Mouse (Mus musculus): ENCODE results near the gene Usp32.

Usp32 gene

GRCm38 (mm10) chr11:84979351-84979750 is 160.6 kb downstream of the Usp32 start:
- DNase-seq (ENCODE audit: low read depth, low spot score), result no peak

GRCm38 (mm10) chr11:84978113-84978512 is 161.8 kb downstream of the Usp32 start:
- DNase-seq (ENCODE audit: low read depth, low spot score), result no peak

- no peak for DNase-seq (ENCODE audit: low read depth, low spot score)
Measured at GRCm38 (mm10) chr11:84977385-84977952, 162.5 kb downstream of the Usp32 start.

- DNase-seq (ENCODE audit: low read depth, low spot score), result no peak
Measured at GRCm38 (mm10) chr11:84976706-84977105, 163.3 kb downstream of the Usp32 start.

GRCm38 (mm10) chr11:84974582-84974981 is 165.4 kb downstream of the Usp32 start:
- no peak for DNase-seq (ENCODE audit: low read depth, low spot score)

GRCm38 (mm10) chr11:84973661-84974060 is 166.3 kb downstream of the Usp32 start:
- DNase-seq (ENCODE audit: low read depth, low spot score), result no peak

GRCm38 (mm10) chr11:84972067-84972466 is 167.9 kb downstream of the Usp32 start:
- DNase-seq (ENCODE audit: low read depth, low spot score), result no peak

GRCm38 (mm10) chr11:84968775-84969174 is 171.2 kb downstream of the Usp32 start:
- DNase-seq (ENCODE audit: low read depth, low spot score), result peak; percentile 35

GRCm38 (mm10) chr11:84968309-84968708 is 171.7 kb downstream of the Usp32 start:
- DNase-seq (ENCODE audit: low read depth, low spot score), result no peak

GRCm38 (mm10) chr11:84967113-84967512 is 172.8 kb downstream of the Usp32 start:
- DNase-seq (ENCODE audit: low read depth, low spot score), result no peak

- DNase-seq (ENCODE audit: low read depth, low spot score), result no peak
Measured at GRCm38 (mm10) chr11:84966696-84967095, 173.3 kb downstream of the Usp32 start.

GRCm38 (mm10) chr11:84963556-84963955 is 176.4 kb downstream of the Usp32 start:
- DNase-seq (ENCODE audit: low read depth, low spot score), result no peak

- no peak for DNase-seq (ENCODE audit: low read depth, low spot score)
Measured at GRCm38 (mm10) chr11:84962536-84962935, 177.4 kb downstream of the Usp32 start.

GRCm38 (mm10) chr11:84961571-84961970 is 178.4 kb downstream of the Usp32 start:
- DNase-seq (ENCODE audit: low read depth, low spot score), result no peak

GRCm38 (mm10) chr11:84960780-84961179 is 179.2 kb downstream of the Usp32 start:
- no peak for DNase-seq (ENCODE audit: low read depth, low spot score)

- no peak for DNase-seq (ENCODE audit: low read depth, low spot score)
Measured at GRCm38 (mm10) chr11:84960291-84960690, 179.7 kb downstream of the Usp32 start.

- no peak for DNase-seq (ENCODE audit: low read depth, low spot score)
Measured at GRCm38 (mm10) chr11:84959701-84960181, 180.2 kb downstream of the Usp32 start.

GRCm38 (mm10) chr11:84959181-84959580 is 180.8 kb downstream of the Usp32 start:
- no peak for DNase-seq (ENCODE audit: low read depth, low spot score)

GRCm38 (mm10) chr11:84958271-84958630 is 181.7 kb downstream of the Usp32 start:
- no peak for DNase-seq (ENCODE audit: low read depth, low spot score)

- DNase-seq (ENCODE audit: low read depth, low spot score), result no peak
Measured at GRCm38 (mm10) chr11:84957591-84958270, 182.2 kb downstream of the Usp32 start, which contains the start of gene Car4. TSS of gene Car4 (plus strand) at chr11:84957786.

- no peak for DNase-seq (ENCODE audit: low read depth, low spot score)
Measured at GRCm38 (mm10) chr11:84957171-84957570, 182.8 kb downstream of the Usp32 start.

- no peak for DNase-seq (ENCODE audit: low read depth, low spot score)
Measured at GRCm38 (mm10) chr11:84956400-84956799, 183.6 kb downstream of the Usp32 start.

- no peak for DNase-seq (ENCODE audit: low read depth, low spot score)
Measured at GRCm38 (mm10) chr11:84952611-84953010, 187.3 kb downstream of the Usp32 start.
